Mouse (Mus musculus) mature B cell (primary cell): ENCODE data around the gene Sergef.
"Not testable (repeated sequence)": the region's sequence is repeated elsewhere in the genome, so short reads cannot be mapped to it uniquely, and the experiment has no call there.

Experiments used
- in situ Hi-C: fragments of 300-500 bp; cut with MboI; formaldehyde crosslinking; loops from 2 replicates; pipeline ENCODE4 v1.14.3; 2019

The Sergef gene

GRCm38 (mm10) chr7:46639692-46640031 is at the start of gene Sergef:
Sergef (minus strand) TSS chr7:46639807.
- in situ Hi-C loops = no loop called here

GRCm38 (mm10) chr7:46686827-46687226 is 47.2 kb upstream of the Sergef start:
- in situ Hi-C loops = no loop called here

- in situ Hi-C loops = no loop called here
These were observed 41.1 kb upstream of the Sergef start for GRCm38 (mm10) chr7:46680732-46681131.

- in situ Hi-C loops = not testable (repeated sequence)
These were observed 39.4 kb upstream of the Sergef start for GRCm38 (mm10) chr7:46679044-46679443.

- in situ Hi-C loops = no loop called here
These were observed 38.8 kb upstream of the Sergef start for GRCm38 (mm10) chr7:46678417-46678816.

GRCm38 (mm10) chr7:46676808-46677360 is 37.3 kb upstream of the Sergef start:
- in situ Hi-C loops = no loop called here

GRCm38 (mm10) chr7:46675886-46676285 is 36.3 kb upstream of the Sergef start:
- in situ Hi-C loops = no loop called here

- in situ Hi-C loops = no loop called here
These were observed 35.5 kb upstream of the Sergef start for GRCm38 (mm10) chr7:46675061-46675460.

- in situ Hi-C loops = no loop called here
These were observed 32.6 kb upstream of the Sergef start, which contains the start of gene Tph1 for GRCm38 (mm10) chr7:46672160-46672672. Tph1 (minus strand) TSS chr7:46672537.

- in situ Hi-C loops = no loop called here
These were observed 27.6 kb upstream of the Sergef start for GRCm38 (mm10) chr7:46667256-46667655.

GRCm38 (mm10) chr7:46665236-46665635 is 25.6 kb upstream of the Sergef start:
- in situ Hi-C loops = no loop called here

GRCm38 (mm10) chr7:46661591-46662090 is 22.0 kb upstream of the Sergef start:
- in situ Hi-C loops = no loop called here

- in situ Hi-C loops = no loop called here
These were observed 12.7 kb upstream of the Sergef start for GRCm38 (mm10) chr7:46652279-46652678.

- in situ Hi-C loops = not testable (repeated sequence)
These were observed 10.6 kb upstream of the Sergef start for GRCm38 (mm10) chr7:46650231-46650630.

- in situ Hi-C loops = no loop called here
These were observed 9.0 kb upstream of the Sergef start for GRCm38 (mm10) chr7:46648431-46649140.

- in situ Hi-C loops = no loop called here
These were observed 3.6 kb upstream of the Sergef start for GRCm38 (mm10) chr7:46643172-46643571.

GRCm38 (mm10) chr7:46640062-46640461 is 455 bp upstream of the Sergef start:
- in situ Hi-C loops = no loop called here

GRCm38 (mm10) chr7:46638889-46639691 is 517 bp downstream of the Sergef start:
- in situ Hi-C loops = no loop called here

- in situ Hi-C loops = no loop called here
These were observed 11.1 kb downstream of the Sergef start for GRCm38 (mm10) chr7:46628375-46628975.

GRCm38 (mm10) chr7:46623979-46624378 is 15.6 kb downstream of the Sergef start:
- in situ Hi-C loops = no loop called here

GRCm38 (mm10) chr7:46618416-46619110 is 21.0 kb downstream of the Sergef start:
- in situ Hi-C loops = no loop called here
